Mouse (Mus musculus) retina, embryonic 14.5 days (tissue): ENCODE measurements around the gene Rab21.
"Not testable (repeated sequence)": the region's sequence is repeated elsewhere in the genome, so short reads cannot be mapped to it uniquely, and the experiment has no call there.

Experiments used
- DNase-seq: peaks from one replicate; pipeline ENCODE4 v3.0.0-alpha.2; 2015; ENCODE audit warnings: low spot score

The Rab21 gene

DNA sequence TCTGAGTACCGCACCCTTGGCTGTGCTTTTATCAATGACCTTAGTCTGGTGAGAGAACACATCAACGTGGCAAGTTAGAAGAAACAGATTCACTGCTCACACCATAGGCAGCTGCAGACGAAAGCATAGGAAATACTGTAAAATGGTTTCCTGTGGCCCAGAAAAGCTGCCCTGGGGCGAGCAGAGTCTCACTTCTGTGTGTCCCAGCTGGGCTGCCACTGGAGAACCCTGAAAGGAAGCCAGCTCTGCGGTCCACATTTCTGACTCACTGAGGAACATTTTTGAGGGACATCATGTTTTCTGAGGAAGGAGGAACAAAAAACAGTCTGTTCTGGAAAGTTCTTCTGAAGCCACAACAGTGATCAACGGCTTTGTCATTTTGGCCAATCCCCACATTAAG is 13.1 kb upstream of the Rab21 start:
- no peak for DNase-seq

- DNase-seq = peak; percentile 87
These were observed 7.9 kb upstream of the Rab21 start for GRCm38 (mm10) chr10:115323295-115323694.

- DNase-seq = no peak
These were observed 6.1 kb upstream of the Rab21 start for GRCm38 (mm10) chr10:115321317-115322035.

DNA sequence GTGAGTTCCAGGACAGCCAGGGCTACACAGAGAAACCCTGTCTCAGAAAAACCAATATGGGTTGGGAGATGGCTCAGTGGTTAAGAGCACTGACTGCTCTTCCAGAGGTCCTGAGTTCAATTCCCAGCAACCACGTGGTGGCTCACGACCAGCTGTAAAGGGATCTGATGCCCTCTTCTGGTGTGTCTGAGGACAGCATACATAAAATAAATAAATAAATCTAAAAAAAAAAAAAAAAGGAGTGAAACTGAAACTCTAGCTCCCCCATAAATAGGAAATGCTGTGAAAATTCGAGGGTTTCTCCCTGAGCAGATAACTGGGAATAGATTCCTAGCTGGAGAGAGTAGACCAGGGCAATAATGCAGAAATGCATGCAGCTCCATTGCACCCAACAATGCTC is 3.0 kb upstream of the Rab21 start:
- DNase-seq = not testable (repeated sequence)

GRCm38 (mm10) chr10:115316313-115316712 is 919 bp upstream of the Rab21 start:
- no peak for DNase-seq

- DNase-seq = peak; percentile 39
These were observed 577 bp downstream of the Rab21 start for GRCm38 (mm10) chr10:115314582-115315452.

- DNase-seq = peak; percentile 25
These were observed 1.2 kb downstream of the Rab21 start for GRCm38 (mm10) chr10:115314287-115314581.

- DNase-seq = no peak
These were observed 1.6 kb downstream of the Rab21 start for GRCm38 (mm10) chr10:115313641-115314286.

DNA sequence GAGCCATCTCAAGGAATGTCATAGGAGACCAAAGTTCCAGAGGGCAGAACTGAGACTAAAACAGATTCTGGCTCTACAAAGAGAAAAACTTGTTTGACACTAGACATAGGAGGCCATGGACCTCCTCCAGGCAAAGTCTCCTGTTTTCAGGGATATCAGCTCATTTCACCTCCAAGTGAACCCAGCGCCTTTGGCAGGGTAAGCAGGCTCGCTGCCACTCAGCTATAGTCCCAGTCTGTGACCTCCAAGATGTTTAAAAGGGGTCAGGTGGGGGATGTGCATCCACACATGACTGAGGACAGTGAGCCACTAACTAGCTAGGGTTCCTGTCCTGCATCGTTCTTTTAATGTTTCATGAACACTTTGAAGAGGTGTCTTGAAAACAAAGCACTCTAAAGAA is 2.7 kb downstream of the Rab21 start:
- peak; percentile 22 for DNase-seq

GRCm38 (mm10) chr10:115312194-115312593 is 3.2 kb downstream of the Rab21 start:
- DNase-seq = no peak

DNA sequence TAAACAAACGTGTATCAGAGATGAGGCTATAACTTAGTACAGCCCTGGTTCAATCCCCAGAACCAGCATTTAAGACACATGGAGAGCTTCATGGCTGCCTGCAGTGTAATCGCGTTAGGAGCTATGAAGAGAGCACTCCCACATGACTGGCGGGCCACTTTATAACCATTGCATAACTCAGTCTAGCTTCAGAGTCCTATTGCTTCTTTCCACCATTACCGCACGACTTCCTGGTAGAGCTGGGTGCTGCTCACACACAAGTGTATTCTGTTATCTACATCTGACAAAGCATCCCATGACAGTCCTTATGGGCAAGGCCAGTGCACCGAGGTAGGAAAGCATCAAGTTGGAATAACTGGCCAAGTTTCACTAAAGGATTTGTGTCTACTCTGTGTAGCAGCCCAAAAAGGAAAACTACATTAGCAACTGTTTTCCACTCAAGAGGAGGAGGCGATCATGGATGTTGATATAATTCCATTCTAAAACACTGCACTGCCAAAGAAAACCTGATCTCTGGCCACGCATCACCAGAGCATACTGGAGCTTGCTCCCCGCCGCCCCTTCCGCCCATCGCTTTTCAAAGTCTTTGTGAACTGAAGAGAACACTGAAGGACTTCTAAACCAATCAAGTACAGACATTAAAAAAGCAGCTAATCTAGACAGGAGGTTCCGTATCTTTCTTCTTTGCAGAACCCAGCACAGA is 4.0 kb downstream of the Rab21 start:
- no peak for DNase-seq

DNA sequence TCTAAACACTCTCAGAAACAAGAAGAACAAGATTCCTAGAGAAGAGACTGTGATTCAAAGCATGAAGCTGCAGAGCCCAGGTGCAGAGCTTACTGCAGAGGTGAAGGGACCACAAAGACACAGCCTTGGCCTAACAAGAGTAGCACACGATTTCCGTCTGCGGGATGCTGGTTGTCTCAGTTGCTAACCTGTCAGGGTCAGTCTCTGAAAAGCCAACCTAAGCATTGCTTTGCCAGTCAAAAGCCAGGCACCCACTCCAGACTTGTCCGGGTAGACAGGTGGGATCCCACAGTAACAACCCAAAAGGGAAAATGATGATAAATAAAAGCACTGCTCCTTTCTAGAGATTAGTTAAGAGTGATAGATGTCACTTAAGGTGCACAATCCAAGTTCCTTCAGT is 6.2 kb downstream of the Rab21 start:
- DNase-seq = no peak

DNA sequence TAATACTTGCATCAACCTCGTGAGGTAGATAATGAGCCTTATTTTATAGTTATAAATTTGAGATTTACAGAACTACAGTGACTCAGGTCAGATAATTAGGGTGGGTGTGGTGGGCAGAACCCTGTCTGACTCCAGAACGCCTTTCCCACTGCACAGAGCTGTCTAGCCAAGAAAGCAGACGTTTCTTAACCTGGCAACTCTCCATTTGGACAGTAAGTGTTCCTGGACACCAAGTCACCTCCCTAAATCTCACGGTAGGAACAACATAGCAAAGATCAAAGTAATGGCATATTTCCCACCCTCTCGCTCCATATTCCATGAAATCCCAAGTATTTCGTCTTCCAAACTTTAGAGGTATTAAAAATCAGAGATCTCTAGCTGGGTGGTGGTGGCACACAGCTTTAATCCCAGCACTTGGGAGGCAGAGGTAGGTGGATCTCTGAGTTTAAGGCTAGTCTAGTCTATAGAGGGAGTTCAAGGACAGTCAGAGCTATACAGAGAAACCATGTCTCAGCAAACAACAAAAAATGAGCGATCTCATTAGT is 8.0 kb downstream of the Rab21 start:
- no peak for DNase-seq

DNA sequence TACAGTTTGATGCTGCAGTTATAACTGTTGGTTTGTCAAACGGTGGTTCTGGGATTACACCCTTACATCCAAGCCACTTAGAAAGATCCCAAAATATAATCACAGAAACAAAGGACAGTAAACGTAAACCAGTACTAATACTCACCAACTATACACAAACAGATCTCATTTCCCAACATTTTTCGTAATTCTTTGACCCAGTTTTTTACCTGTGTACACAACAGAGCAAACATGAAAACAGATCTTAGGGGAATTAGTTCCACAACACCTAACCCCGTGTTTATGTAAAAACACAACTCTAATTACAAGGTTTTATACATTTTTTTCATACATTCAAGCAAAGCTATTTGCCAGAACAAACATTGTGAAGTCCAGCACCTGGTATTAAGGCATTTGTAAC is 16.7 kb downstream of the Rab21 start:
- no peak for DNase-seq

DNA sequence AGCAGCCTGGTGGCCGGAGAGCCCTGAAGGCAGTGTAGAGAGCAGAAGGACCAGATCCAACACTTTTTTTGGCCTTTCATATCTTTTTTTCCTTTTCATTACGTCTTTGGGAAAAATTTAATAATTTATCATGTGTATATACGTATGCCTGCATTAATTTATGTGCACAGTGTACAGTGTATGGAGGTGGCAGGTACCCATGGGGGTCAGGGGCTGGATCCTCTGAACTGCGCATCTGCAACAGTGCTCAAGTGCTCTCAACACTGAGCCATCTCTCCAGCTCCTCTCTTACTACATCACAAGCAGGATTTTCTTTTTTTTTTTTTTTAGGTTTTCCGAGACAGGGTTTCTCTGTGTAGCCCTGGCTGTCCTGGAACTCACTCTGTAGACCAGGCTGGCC is 17.8 kb downstream of the Rab21 start:
- DNase-seq = no peak

- no peak for DNase-seq
These were observed 18.9 kb downstream of the Rab21 start for GRCm38 (mm10) chr10:115296401-115296935.

DNA sequence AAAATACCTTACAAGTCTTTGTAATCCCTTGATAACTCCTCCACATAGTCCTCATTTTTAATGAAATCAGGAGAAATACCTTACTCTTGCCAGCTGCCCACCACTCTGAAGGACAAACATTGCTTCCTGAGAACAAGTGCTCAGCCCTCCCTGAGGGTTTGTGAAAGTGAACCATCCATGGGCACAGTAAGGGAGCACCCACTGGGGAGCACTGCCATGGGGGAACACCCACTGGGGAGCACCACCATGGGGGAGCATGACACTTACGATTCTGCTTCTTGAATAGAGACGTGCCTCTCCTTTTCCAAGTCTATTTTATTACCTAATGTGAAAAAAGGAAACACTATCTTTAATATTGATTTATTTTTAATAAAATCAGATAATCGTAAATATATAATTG is 20.2 kb downstream of the Rab21 start:
- DNase-seq = no peak

DNA sequence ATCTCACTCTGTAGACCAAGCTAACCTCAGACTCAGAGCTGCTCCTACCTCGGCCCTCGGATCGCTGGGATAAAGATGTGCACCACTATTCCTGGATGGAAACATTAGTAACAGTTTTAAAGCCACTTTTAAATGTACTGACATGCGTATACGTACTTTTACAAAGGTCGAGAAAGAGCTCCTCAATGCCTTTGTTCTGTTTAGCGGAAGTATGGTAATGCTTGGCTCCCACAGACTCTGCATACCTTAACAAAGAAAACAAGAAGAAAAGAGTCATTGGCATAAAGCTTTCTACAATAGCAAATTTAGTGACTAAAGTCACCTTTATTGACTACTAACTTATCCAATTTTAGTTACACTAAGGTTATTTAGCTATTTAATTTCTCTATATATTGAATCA is 20.7 kb downstream of the Rab21 start:
- no peak for DNase-seq

GRCm38 (mm10) chr10:115293946-115294345 is 21.4 kb downstream of the Rab21 start:
- DNase-seq = no peak

DNA sequence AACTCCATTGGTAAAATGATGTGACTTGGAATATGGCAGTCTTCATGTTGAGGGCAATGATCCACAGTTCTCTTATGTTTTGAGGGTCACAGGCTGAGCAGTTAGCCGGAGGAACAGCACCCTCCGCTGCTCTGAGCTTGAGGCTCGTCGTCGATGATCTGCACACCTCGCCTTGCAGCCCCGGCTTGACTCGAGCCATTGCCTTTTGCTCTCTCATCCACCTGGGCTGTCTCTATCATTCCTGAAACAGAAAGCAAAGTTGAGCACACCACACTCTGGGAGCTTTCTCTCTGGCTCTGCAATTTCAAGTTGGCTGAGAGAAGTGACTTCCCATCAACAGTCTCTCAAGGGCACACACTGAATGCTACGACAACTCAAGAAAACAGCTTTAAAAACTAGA is 24.7 kb downstream of the Rab21 start:
- no peak for DNase-seq

DNA sequence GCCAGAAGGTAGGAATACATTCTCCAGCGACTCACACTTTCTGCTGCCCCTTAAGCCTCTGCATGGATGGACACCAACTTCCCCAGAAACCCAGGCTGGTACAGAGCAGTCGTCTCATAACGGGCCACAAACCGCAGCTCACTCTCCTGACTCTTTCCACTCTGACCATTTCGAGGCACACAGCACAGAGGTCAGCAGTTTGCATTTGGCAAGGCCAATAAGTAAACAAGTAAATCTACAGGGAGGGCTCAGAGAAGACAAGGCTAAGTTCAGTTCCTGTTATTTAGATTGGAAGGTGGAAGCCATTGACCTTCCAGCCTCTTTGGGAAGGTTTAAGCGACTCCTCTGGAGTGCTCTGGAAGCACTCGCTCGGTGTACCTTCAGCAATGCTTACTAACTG is 26.5 kb downstream of the Rab21 start:
- DNase-seq = no peak

- DNase-seq = no peak
These were observed 31.2 kb downstream of the Rab21 start for GRCm38 (mm10) chr10:115284170-115284569.
